Mouse (Mus musculus) erythroblast, embryonic 14.5 days (primary cell): ENCODE measurements around the gene Itih5. TPM values are rescaled to one million over a fixed set of nuclear protein-coding genes. Genes with fewer than 3 reads are reported as not detected.

Experiments used
- H3K27me3 ChIP-seq: 2 replicates; pipeline ENCODE4 v1.6.1; 2012; ENCODE audit warnings: inconsistent platforms; ENCODE audit not compliant: control insufficient read depth
- H3K36me3 ChIP-seq: 2 replicates; pipeline ENCODE4 v1.6.1; 2012; ENCODE audit warnings: mild to moderate bottlenecking, inconsistent platforms; ENCODE audit not compliant: control insufficient read depth
- H3K4me1 ChIP-seq: 2 replicates; pipeline ENCODE4 v1.6.1; 2012; ENCODE audit warnings: inconsistent platforms; ENCODE audit not compliant: control insufficient read depth
- H3K4me3 ChIP-seq: replicated peaks from 2 replicates; pipeline ENCODE3; 2012; ENCODE audit warnings: moderate library complexity, mild to moderate bottlenecking, inconsistent platforms
- H3K9me3 ChIP-seq: 2 replicates; pipeline ENCODE4 v1.6.1; 2012; ENCODE audit warnings: low read length, inconsistent platforms, mixed read lengths; ENCODE audit not compliant: control insufficient read depth
- GATA1 ChIP-seq: IDR thresholded peaks from 2 replicates; pipeline ENCODE4 v1.6.1; 2012; ENCODE audit warnings: low read length, inconsistent platforms, mixed read lengths
- TAL1 ChIP-seq: IDR thresholded peaks from 3 replicates; pipeline ENCODE4 v1.6.1; 2012; ENCODE audit warnings: low read length, inconsistent platforms, mixed read lengths
- polyA plus RNA-seq: library from polyadenylated mRNA; stranded (reverse); fragments of >175 nt; gene quantifications from 2 replicates; pipeline ENCODE4 v1.2.3, GENCODE M21; 2012

Itih5 gene
- polyA plus RNA-seq, 1 experiment = not detected

GRCm38 (mm10) chr2:10263909-10264489, 110.6 kb downstream of the Itih5 start:
- TF ChIP-seq TAL1 (no peak), GATA1 (no peak)
- Histone ChIP-seq H3K36me3 (no peaks in the 10 kb centered on the region), H3K4me3 (no peak overlapping the region), H3K27me3 (no peaks in the 10 kb centered on the region), H3K9me3 (no peaks in the 10 kb centered on the region), H3K4me1 (no peaks in the 10 kb centered on the region)

GRCm38 (mm10) chr2:10265881-10266280, 112.5 kb downstream of the Itih5 start:
- Histone ChIP-seq H3K4me1 (no peaks in the 10 kb centered on the region), H3K36me3 (no peaks in the 10 kb centered on the region), H3K9me3 (no peaks in the 10 kb centered on the region), H3K4me3 (no peak overlapping the region), H3K27me3 (no peaks in the 10 kb centered on the region)
- TF ChIP-seq GATA1 (no peak), TAL1 (no peak)

- Histone ChIP-seq H3K4me1 (no peaks in the 10 kb centered on the region), H3K27me3 (no peaks in the 10 kb centered on the region), H3K36me3 (no peaks in the 10 kb centered on the region), H3K9me3 (no peaks in the 10 kb centered on the region), H3K4me3 (no peak overlapping the region)
- TF ChIP-seq TAL1 (no peak), GATA1 (no peak)
Measured at GRCm38 (mm10) chr2:10272604-10273115, 119.3 kb downstream of the Itih5 start.

- TF ChIP-seq TAL1 (no peak), GATA1 (no peak)
- H3K9me3 ChIP-seq = no peaks in the 10 kb centered on the region
- no peaks in the 10 kb centered on the region for H3K36me3 ChIP-seq
- no peak overlapping the region for H3K4me3 ChIP-seq
- no peaks in the 10 kb centered on the region for H3K4me1 ChIP-seq
- H3K27me3 ChIP-seq = no peaks in the 10 kb centered on the region
Measured at GRCm38 (mm10) chr2:10273541-10274050, 120.2 kb downstream of the Itih5 start.

GRCm38 (mm10) chr2:10276194-10276593, 122.8 kb downstream of the Itih5 start:
- Histone ChIP-seq H3K27me3 (no peaks in the 10 kb centered on the region), H3K36me3 (no peaks in the 10 kb centered on the region), H3K4me1 (no peaks in the 10 kb centered on the region), H3K9me3 (no peaks in the 10 kb centered on the region), H3K4me3 (no peak overlapping the region)
- TF ChIP-seq GATA1 (no peak), TAL1 (no peak)

GRCm38 (mm10) chr2:10283686-10284085, 130.3 kb downstream of the Itih5 start:
- Histone ChIP-seq H3K4me3 (no peak overlapping the region), H3K4me1 (no peaks in the 10 kb centered on the region), H3K36me3 (no peaks in the 10 kb centered on the region), H3K27me3 (peaks cover 8% of the 10 kb centered on the region), H3K9me3 (no peaks in the 10 kb centered on the region)
- TF ChIP-seq TAL1 = no peak
- TF ChIP-seq GATA1 = no peak

GRCm38 (mm10) chr2:10284636-10285270, 131.4 kb downstream of the Itih5 start:
- no peak for TF ChIP-seq TAL1
- no peak for TF ChIP-seq GATA1
- H3K4me1 ChIP-seq = no peaks in the 10 kb centered on the region
- H3K9me3 ChIP-seq = no peaks in the 10 kb centered on the region
- no peak overlapping the region for H3K4me3 ChIP-seq
- H3K36me3 ChIP-seq = no peaks in the 10 kb centered on the region
- H3K27me3 ChIP-seq = peaks cover 8% of the 10 kb centered on the region

GRCm38 (mm10) chr2:10285975-10286374, 132.6 kb downstream of the Itih5 start:
- Histone ChIP-seq H3K4me3 (no peak overlapping the region), H3K9me3 (no peaks in the 10 kb centered on the region), H3K36me3 (no peaks in the 10 kb centered on the region), H3K4me1 (no peaks in the 10 kb centered on the region), H3K27me3 (peaks cover 8% of the 10 kb centered on the region)
- TF ChIP-seq TAL1 (no peak), GATA1 (no peak)

GRCm38 (mm10) chr2:10288142-10288831, 134.9 kb downstream of the Itih5 start:
- Histone ChIP-seq H3K36me3 (no peaks in the 10 kb centered on the region), H3K9me3 (no peaks in the 10 kb centered on the region), H3K27me3 (peaks cover 8% of the 10 kb centered on the region), H3K4me3 (no peak overlapping the region), H3K4me1 (no peaks in the 10 kb centered on the region)
- TF ChIP-seq GATA1 = no peak
- no peak for TF ChIP-seq TAL1
